Comparison of ENCODE assay signal across 7 mouse cellular contexts in the genomic region with DNA sequence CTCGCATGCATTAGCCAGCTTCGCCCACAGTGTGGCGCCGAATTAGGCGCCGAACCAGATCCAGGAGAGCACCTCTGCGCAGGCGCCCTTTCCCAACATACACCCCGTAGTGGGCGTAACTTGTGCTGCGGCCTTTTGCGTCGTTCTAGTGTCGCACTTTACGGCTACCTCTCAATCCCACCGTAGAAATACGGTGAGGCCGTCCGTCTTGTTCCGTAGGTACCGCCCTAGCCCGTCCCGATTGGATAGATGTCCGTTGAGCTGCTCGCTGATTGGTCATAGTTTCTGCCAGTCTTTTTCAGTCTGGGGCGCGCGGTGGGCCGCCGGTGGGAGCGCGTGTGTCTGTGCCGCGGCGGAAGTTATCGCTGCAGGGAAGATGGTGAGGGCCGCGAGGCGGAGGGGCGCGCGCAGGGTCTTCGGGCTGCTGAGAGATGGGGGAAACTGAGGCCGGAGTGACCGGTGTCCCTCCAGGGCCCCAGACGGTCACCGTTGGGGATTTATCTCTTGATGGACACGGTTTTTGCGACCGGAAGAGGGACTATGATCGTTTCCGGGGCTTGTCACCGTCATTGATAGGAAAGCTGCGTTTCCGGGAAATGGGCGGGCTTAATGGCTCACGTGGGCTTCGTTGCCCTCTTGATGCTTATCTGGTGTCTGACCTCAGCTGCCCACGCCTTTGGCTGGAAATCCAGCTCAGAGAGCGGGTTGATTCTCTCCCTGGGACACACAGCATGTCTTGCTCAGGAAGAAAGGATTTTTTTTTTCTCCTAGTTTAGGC. TPM values are rescaled to one million over a fixed set of nuclear protein-coding genes. Genes with fewer than 3 reads are reported as not detected.
DNase-seq lines count a peak whose midpoint lies in the region; ATAC-seq lines count a peak whose summit lies in the region.

A gene (plus strand): TSS at position 170 of the 778 bp plus-strand sequence.

- peak within 1 kb of the TSS; percentile 80 for H3K4me2 ChIP-seq in intestine, embryonic 15.5 days (replicated peaks)

- ATAC-seq in intestine, embryonic 15.5 days = peak; percentile 98

- no peaks in the 10 kb centered on the region for H3K27me3 ChIP-seq in intestine, embryonic 15.5 days (replicated peaks)
- no peaks in the 10 kb centered on the region for H3K27me3 ChIP-seq in midbrain, embryonic 10.5 days (ENCODE audit: low read depth, poor library complexity, severe bottlenecking)

- peak within 1 kb of the TSS; percentile 74 for H3K4me3 ChIP-seq in intestine, embryonic 15.5 days (replicated peaks)
- H3K4me3 ChIP-seq in midbrain, embryonic 10.5 days = peak within 1 kb of the TSS; percentile 74

- peak within 1 kb of the TSS; percentile 98 for H3K27ac ChIP-seq in intestine, embryonic 15.5 days
- H3K27ac ChIP-seq in midbrain, embryonic 10.5 days (replicated peaks) = peak within 1 kb of the TSS; percentile 98

- DNase-seq in adrenal gland, adult 2 months = peak; percentile 98
- peak; percentile 98 for DNase-seq in embryo, embryonic 11.5 days (ENCODE audit: low read depth, low spot score)
- DNase-seq in gastrocnemius, postnatal 36 days = peak; percentile 94 to 99
- DNase-seq in left cerebral cortex, postnatal 25 days (ENCODE audit: low spot score in 2 of 2) = peak; percentile 98 to 99
- DNase-seq in midbrain, embryonic 10.5 days (ENCODE audit: low spot score) = peak; percentile 97
- DNase-seq in right cerebral cortex, postnatal 4 days = peak; percentile 95

- peak within 1 kb of the TSS; percentile 79 for H3K9ac ChIP-seq in intestine, embryonic 15.5 days

- intact Hi-C loops in gastrocnemius, postnatal 36 days (cut with DNase I) = loop anchor here (1.0 kb wide), 1 partner anchor 27 kb away; no protein-coding TSS in a partner anchor
- intact Hi-C loops in left cerebral cortex, postnatal 25 days (cut with DNase I) = loop anchor here (1.0 kb wide), 1 partner anchor 27 kb away; no protein-coding TSS in a partner anchor

- peaks cover 19% of the 10 kb centered on the region for H3K4me1 ChIP-seq in intestine, embryonic 15.5 days (replicated peaks)
- peaks cover 23% of the 10 kb centered on the region for H3K4me1 ChIP-seq in midbrain, embryonic 10.5 days

- H3K9me3 ChIP-seq in intestine, embryonic 15.5 days = no peaks in the 10 kb centered on the region
- peaks cover 2% of the 10 kb centered on the region; the same call in 1 of the 2 replicates for H3K9me3 ChIP-seq in midbrain, embryonic 10.5 days (replicated peaks)

- under 1% methylated on average over 60 of the region's 60 CpGs for WGBS in intestine, embryonic 15.5 days
- under 1% methylated on average over 60 of the region's 60 CpGs for WGBS in midbrain, embryonic 10.5 days

- peaks cover 13% of the 10 kb centered on the region for H3K36me3 ChIP-seq in intestine, embryonic 15.5 days
- peaks cover 23% of the 10 kb centered on the region for H3K36me3 ChIP-seq in midbrain, embryonic 10.5 days

RNA-seq across cellular contexts. Expression of the gene that starts here (rescaled TPM):
- total RNA-seq in adrenal gland, adult 2 months (2021) = 10 to 100 TPM; 65.2 to 88.5 TPM
- 81.3 and 112 TPM in 2 replicates for polyA plus RNA-seq in adrenal gland, adult 2 months (2012; rRNA removed)
- 10 to 100 TPM; 54.9 to 63.3 TPM for total RNA-seq in gastrocnemius, postnatal 36 days (2021)
- 286 and 323 TPM in 2 replicates for polyA plus RNA-seq in intestine, embryonic 15.5 days (2015; fragmentation: Nextera tagmentation; extraction: Ambion mirVana)
- 10 to 100 TPM; 62.9 to 63.5 TPM for total RNA-seq in left cerebral cortex, postnatal 25 days (2021)
- 315 and 355 TPM in 2 replicates for polyA plus RNA-seq in midbrain, embryonic 10.5 days (2016; fragmentation: Nextera tagmentation; extraction: Ambion mirVana)

Comparison
In these comparisons a context has a peak if more than half of its experiments do, and no peak if none do; other contexts are left out.
1. Peak in every context shown above with its lines: DNase-seq, ATAC-seq, H3K4me3 ChIP-seq and H3K27ac ChIP-seq.